Mouse (Mus musculus) inflammation-experienced regulatory T-cells, adult 16 weeks (primary cell): ENCODE results near the gene Ppp1r27. TPM values are rescaled to one million over a fixed set of nuclear protein-coding genes. Genes with fewer than 3 reads are reported as not detected.

Experiments
- polyA plus RNA-seq: library from polyadenylated mRNA; unstranded; fragments of 100-300 nt; shearing (Covaris generic); gene quantifications from one replicate; pipeline ENCODE4 v1.2.1, GENCODE M21; 2017

Ppp1r27 gene
- not detected for polyA plus RNA-seq

DNA sequence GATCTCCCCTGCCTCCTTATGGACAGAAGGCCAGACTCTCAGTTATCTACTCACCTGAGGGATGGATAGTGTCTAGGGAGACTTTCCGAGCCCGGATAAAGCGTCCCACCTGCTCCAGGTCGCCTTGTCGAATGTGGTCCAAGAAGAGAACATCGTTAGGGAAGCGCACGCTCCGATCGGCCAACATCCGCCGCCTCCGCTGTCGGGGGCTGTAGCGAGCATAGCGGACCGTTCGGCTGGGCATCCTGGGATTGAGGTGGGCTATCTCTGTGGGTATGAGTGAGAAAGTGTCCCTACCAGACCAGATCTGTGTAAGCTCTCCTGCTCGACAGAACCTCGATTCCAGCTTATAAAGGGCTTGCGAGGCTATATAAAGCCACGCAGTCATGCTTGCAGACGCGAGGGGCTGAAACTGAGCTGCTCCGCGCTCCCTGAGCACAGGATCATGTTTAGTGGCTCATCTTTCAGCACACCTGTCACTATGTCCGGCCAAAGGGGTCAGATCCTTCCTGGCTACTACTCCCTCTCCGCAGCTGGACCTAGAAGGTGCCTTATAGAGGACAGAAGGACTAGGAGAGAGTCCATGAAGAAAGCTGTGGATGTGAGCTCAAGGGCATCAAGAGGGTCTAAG, at the start of gene Ppp1r27:
Gene Ppp1r27, minus strand, starts transcription at position 323 of the 631 bp plus-strand sequence.

DNA sequence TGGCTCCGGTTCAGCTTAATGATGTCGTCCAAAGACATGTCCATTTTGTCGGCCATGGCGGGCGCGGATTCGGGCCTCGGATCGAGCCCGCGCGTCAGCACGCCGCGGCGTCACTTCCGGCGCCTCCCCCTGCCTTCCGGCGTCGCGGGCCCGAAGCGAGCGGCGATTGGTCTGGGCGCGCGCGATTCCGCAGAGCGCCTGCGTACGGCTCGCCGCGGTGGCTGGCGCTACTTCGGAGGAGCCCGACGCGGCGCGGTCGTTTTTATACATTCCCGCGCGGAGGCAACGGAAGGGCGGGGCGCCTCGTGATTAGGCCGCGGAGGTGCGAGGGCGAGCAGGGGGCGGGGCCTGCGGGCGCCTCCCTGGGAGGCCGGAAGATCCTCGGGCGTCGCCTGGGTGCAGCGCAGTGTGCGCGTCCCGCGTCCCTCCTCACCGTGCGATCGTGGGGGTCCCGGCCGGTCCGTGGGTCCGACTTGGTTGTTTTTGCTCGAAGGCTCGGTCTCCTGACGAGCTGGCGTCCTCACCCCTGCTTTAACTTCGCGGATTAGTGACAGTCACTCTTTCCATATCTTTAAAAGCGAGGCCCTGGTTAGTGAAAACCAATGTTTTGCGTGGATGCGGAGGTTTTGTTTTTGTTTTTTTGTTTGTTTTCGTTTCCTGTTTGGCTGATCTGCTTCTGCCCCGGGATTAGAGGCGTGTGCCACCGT, 47.5 kb upstream of the Ppp1r27 start, which contains the start of the genes Alyref and Anapc11:
Gene Alyref, minus strand, starts transcription at position 83 of the 707 bp plus-strand sequence.
Gene Anapc11, plus strand, starts transcription at position 139 of the 707 bp plus-strand sequence.

DNA sequence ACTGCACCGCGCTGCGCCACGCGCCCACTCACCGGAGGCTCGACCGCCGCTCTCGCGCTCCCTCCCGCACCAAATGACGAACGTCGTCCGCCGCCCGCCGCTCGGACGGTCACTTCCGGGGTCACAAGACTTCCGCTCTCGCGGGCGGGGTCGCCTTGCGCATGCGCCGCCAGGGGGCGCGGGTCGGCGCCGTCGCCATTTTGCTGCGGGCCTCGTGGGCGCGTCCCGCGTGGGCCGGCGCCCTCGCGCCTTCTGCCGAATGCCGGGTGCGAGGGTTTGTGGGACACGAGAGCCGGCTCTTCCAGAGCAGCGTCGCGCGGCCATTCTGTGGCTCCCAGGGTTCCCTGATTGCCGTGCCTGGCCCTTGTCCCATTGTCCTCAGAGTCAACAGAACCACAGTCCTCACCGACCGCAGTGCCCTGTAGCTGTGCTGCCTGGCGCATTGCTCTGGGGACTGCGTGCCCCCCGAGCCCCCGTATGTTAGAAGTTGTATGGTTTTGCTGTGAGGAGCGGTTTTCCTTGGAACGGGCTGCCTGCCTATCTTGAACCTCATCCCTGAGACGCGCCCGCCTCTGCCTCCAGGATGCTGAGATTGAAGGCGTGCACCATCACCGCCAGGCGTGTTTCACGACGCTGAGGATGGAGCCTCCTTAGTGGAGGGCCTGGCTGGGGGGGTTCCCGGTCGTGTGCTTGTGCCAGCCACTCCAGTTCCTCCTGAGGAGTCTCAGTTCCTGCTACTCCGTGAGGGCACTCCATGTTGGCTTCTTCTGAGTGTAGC, 30.7 kb upstream of the Ppp1r27 start, which contains the start of gene Arhgdia:
Gene Arhgdia, minus strand, starts transcription at position 135 of the 778 bp plus-strand sequence.

GRCm38 (mm10) chr11:120572752-120573584, 22.0 kb upstream of the Ppp1r27 start, which contains the start of gene P4hb:
P4hb (minus strand) TSS chr11:120573253.

DNA sequence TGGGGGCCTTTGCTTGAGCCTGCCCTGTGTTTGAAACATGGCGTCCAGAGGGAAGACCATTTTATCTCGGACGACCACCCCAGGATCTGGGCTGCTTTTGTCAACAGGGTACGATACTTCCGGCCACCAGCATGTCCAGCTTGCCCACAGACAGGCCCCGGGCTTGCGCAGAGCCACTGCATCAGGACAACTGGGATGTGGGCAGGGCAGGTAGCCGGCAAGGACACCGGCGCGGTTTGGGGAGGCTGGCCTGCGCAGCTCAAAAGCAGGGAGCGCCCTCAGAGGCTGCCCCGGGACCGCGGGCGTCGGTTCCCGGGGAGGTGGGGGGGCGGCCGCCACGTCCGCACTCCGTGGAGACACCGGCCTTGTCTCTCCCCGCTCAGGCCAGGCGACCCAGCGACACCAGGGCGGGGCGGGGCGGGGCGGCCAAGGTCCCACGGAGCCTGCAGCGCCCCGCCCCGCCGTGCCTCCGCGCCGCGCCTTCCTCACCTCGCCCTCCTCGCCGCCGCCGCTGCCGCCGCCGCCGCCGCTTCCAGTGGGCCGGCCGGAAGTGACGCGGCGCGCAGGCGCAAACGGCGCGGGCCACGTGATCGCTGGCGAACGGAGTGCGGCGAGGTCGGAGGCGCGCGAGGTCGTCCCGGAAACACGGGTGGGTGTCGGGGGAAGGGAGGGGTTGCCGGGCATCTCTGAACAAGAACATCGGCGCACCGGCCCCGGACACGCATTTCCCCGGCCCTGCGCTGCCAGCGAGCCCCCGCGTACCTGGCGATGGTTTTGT, 1.6 kb downstream of the Ppp1r27 start, which contains the start of gene Mcrip1:
Gene Mcrip1, minus strand, starts transcription at position 560 of the 778 bp plus-strand sequence.

GRCm38 (mm10) chr11:120530085-120530964, 20.6 kb downstream of the Ppp1r27 start, which contains the start of gene Gcgr:
Gcgr (plus strand) TSS chr11:120530699.

Other genes starting within 250 kb of the Ppp1r27 start
- gene Actg1, start 202.6 kb downstream of the Ppp1r27 start, polyA plus RNA-seq, result 2,711 TPM
- not detected for gene Fscn2, start 189.6 kb downstream of the Ppp1r27 start, polyA plus RNA-seq
- gene Faap100, start 172.4 kb downstream of the Ppp1r27 start, polyA plus RNA-seq, result 32.1 TPM
- 13.7 TPM for gene Nploc4, start 113.4 kb downstream of the Ppp1r27 start, polyA plus RNA-seq
- not detected for gene Tspan10, start 108.5 kb downstream of the Ppp1r27 start, polyA plus RNA-seq
- gene Pde6g, start 97.6 kb downstream of the Ppp1r27 start, polyA plus RNA-seq, result 0.68 TPM
- gene Oxld1, start 93.1 kb downstream of the Ppp1r27 start, polyA plus RNA-seq, result 11.5 TPM
- gene Ccdc137, start 93.0 kb downstream of the Ppp1r27 start, polyA plus RNA-seq, result 55.1 TPM
- 47.8 TPM for gene Arl16, start 83.5 kb downstream of the Ppp1r27 start, polyA plus RNA-seq
- 76.5 TPM for gene Mrpl12, start 66.5 kb downstream of the Ppp1r27 start, polyA plus RNA-seq
- 15.4 TPM for gene Slc25a10, start 59.3 kb downstream of the Ppp1r27 start, polyA plus RNA-seq
- gene Gcgr, start 20.4 kb downstream of the Ppp1r27 start, polyA plus RNA-seq, result not detected
- gene Mcrip1, start 1.4 kb downstream of the Ppp1r27 start, polyA plus RNA-seq, result 124 TPM
- gene P4hb, start 22.1 kb upstream of the Ppp1r27 start, polyA plus RNA-seq, result 279 TPM
- 896 TPM for gene Arhgdia, start 30.5 kb upstream of the Ppp1r27 start, polyA plus RNA-seq
- gene Alyref, start 47.2 kb upstream of the Ppp1r27 start, polyA plus RNA-seq, result 6.6 TPM
- 129 TPM for gene Anapc11, start 47.3 kb upstream of the Ppp1r27 start, polyA plus RNA-seq
- gene Npb, start 57.3 kb upstream of the Ppp1r27 start, polyA plus RNA-seq, result 1.3 TPM
- 170 TPM for gene Pcyt2, start 66.8 kb upstream of the Ppp1r27 start, polyA plus RNA-seq
- 233 TPM for gene Sirt7, start 74.1 kb upstream of the Ppp1r27 start, polyA plus RNA-seq
- 12.0 TPM for gene Mafg, start 82.5 kb upstream of the Ppp1r27 start, polyA plus RNA-seq
- 1.00 TPM for gene Pycr1, start 92.6 kb upstream of the Ppp1r27 start, polyA plus RNA-seq
- not detected for gene Myadml2, start 97.0 kb upstream of the Ppp1r27 start, polyA plus RNA-seq
- not detected for gene Notum, start 110.0 kb upstream of the Ppp1r27 start, polyA plus RNA-seq
- gene Aspscr1, start 121.8 kb upstream of the Ppp1r27 start, polyA plus RNA-seq, result 141 TPM
- 128 TPM for gene Cenpx, start 162.6 kb upstream of the Ppp1r27 start, polyA plus RNA-seq
- 84.9 TPM for gene Lrrc45, start 162.8 kb upstream of the Ppp1r27 start, polyA plus RNA-seq
- gene Rac3, start 170.3 kb upstream of the Ppp1r27 start, polyA plus RNA-seq, result 0.27 TPM
- 26.0 TPM for gene Dcxr, start 176.1 kb upstream of the Ppp1r27 start, polyA plus RNA-seq
- not detected for gene Cbr2, start 181.0 kb upstream of the Ppp1r27 start, polyA plus RNA-seq
- 34.4 TPM for gene Hmga1b, start 211.7 kb upstream of the Ppp1r27 start, polyA plus RNA-seq
- gene Rfng, start 233.1 kb upstream of the Ppp1r27 start, polyA plus RNA-seq, result 3.2 TPM
- 168 TPM for gene Gps1, start 233.1 kb upstream of the Ppp1r27 start, polyA plus RNA-seq
- 80.7 TPM for gene Dus1l, start 245.3 kb upstream of the Ppp1r27 start, polyA plus RNA-seq